Mouse (Mus musculus): ENCODE measurements around the gene 9930021J03Rik. TPM values are rescaled to one million over a fixed set of nuclear protein-coding genes. Genes with fewer than 3 reads are reported as not detected.

9930021J03Rik gene
- polyA plus RNA-seq, 3 experiments from 2014 or later, result 5.3 to 7.9 (median 7.4) TPM

DNA sequence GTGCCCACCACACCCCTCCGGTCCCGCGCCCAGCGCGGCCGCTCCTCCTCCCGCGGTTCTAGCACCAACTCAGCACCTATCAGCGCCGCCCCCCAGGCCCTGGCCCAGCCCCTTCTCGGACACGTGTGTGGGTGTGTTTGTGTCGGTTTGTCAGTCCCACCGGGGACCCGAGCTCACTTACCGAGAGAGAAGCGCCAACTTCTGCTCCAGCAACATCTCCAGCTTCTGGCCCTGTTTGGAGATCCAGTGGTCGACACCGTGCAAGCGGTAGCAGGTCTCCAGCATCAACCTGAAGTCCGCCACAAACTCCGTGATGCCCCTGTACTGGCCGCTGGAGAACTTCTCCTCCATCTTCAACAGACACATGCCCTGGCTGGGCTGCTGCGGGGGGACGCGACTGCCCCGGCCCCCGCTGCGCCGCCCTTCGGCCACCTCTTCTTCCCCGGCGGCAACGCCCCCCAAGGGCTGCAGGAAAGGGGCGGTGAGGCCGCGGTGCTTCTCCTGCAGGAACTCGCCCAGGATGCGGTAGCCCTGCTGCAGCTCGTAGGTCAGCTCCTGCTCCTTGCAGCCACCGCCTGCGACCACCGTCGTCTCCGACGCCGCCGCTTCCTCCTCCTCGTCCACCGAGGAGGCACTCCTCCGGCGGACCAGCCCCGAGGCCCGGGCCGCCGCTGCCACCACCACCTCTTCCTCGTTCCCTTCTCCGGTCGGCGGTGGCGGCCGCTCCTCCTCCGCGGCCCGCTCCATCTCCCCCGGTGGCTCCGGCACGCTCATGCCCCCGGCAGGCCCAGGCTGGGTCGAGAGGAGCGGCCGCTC is 480 bp downstream of the 9930021J03Rik start:
- peak; percentile 65 for ATAC-seq

DNA sequence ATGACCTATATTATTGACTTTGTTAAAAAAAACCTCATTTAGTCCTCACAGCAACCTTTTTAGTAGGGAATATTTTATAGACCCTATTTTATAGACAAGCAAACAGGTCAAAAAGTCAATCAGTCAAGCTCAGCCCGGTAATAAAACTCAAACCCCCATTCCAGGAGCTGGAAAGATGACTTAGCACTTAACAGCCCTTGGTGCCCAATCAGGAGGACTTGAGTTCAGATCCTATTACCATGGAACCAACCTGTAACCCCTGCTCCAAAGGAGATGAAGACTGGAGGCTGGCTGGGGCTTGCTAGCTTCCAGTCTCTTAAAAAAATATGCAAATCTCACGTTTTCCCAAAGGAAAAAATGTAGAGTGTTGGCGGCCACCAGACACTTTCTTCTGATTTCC is 1.8 kb downstream of the 9930021J03Rik start:
- no peak for ATAC-seq

- no peak for ATAC-seq
Measured at GRCm38 (mm10) chr19:29797371-29797770, 8.4 kb downstream of the 9930021J03Rik start.

GRCm38 (mm10) chr19:29787997-29788396 is 17.8 kb downstream of the 9930021J03Rik start:
- no peak for ATAC-seq

- ATAC-seq, result no peak
Measured at GRCm38 (mm10) chr19:29782914-29783313, 22.9 kb downstream of the 9930021J03Rik start.

GRCm38 (mm10) chr19:29753939-29754338 is 51.9 kb downstream of the 9930021J03Rik start:
- ATAC-seq, result no peak

- no peak for ATAC-seq
Measured at GRCm38 (mm10) chr19:29750994-29751393, 54.8 kb downstream of the 9930021J03Rik start.

DNA sequence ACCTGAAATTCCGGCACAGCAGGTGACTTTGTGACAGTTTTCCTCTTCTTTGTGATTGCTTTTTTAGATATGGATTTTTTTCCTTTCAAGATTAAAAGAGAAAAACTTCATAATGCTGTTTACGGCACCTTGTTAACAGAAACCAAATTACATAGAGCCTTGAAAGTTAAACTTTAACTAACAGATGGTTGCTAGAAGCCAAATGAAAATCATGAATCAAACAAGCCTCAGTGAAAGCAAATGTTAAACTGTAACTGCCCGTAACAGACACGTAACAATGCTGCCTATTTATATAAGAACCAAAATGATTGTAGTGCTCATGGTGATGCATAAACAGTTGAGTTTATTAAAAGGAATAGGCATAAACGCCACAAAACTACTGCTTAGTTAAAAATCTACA is 62.3 kb downstream of the 9930021J03Rik start:
- no peak for ATAC-seq

- no peak for ATAC-seq
Measured at GRCm38 (mm10) chr19:29740661-29741060, 65.1 kb downstream of the 9930021J03Rik start.

GRCm38 (mm10) chr19:29739608-29740007 is 66.2 kb downstream of the 9930021J03Rik start:
- ATAC-seq, result no peak

DNA sequence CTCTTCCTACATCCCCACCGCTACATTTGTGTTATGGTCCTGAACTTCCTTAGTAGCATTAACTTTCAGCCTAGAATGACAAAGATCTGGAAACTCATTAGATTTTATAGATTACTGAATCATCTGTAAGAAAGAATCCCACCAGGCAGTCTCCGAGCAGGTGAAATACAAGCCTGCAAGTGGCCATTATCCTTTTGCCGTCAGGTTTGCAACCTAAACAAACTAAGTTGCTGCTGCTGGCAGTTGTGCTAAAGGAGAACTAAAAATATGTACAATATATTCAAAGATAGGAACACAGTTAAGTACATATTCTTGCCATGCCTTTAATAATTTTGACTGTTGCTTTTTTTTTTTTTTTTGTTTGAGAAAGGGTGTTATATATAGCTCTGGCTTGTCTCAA is 70.4 kb downstream of the 9930021J03Rik start:
- no peak for ATAC-seq

- ATAC-seq, result no peak
Measured at GRCm38 (mm10) chr19:29718476-29718875, 87.3 kb downstream of the 9930021J03Rik start.

GRCm38 (mm10) chr19:29717854-29718253 is 87.9 kb downstream of the 9930021J03Rik start:
- ATAC-seq, result peak; percentile 91

GRCm38 (mm10) chr19:29713451-29713850 is 92.3 kb downstream of the 9930021J03Rik start:
- ATAC-seq, result no peak

DNA sequence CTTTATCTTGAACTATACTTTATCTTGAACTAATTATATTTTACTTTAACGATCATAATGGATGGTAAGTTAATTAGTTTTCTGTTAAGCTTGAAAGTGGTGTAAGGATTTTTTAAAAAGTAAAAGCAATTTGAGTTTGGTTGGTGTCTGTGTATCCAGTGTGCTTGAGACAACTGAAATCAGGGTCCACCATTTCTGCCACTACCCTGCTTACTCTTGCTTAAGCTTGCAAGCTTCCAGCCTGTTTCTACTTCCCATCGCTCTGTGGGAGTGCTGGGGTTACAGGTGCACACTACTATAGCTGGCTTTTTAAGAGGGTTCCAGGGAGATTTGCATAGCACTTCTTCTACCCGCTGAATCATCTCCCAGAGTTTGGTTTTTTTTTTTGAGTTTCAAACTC is 96.3 kb downstream of the 9930021J03Rik start:
- ATAC-seq, result no peak

- ATAC-seq, result no peak
Measured at GRCm38 (mm10) chr19:29708461-29708860, 97.3 kb downstream of the 9930021J03Rik start.

DNA sequence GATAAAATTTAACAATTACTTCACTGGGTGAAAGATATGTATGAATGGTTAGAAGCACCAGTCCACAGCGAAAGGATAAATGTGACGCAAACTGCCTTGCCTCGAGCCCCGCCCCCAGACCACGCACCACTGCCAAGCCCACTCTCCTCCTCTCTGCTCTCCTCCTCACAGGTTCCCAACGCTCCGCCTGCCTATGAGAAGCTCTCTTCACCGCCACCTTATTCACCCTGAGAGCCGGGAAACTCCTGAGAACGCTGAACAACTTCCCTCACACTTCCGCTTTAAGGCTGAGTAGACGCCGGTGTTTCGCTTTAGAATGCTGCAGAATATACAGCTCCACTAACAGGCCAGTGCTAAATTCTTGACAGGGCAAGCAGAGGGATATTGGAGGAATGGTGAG is 97.8 kb downstream of the 9930021J03Rik start:
- peak; percentile 93 for ATAC-seq

DNA sequence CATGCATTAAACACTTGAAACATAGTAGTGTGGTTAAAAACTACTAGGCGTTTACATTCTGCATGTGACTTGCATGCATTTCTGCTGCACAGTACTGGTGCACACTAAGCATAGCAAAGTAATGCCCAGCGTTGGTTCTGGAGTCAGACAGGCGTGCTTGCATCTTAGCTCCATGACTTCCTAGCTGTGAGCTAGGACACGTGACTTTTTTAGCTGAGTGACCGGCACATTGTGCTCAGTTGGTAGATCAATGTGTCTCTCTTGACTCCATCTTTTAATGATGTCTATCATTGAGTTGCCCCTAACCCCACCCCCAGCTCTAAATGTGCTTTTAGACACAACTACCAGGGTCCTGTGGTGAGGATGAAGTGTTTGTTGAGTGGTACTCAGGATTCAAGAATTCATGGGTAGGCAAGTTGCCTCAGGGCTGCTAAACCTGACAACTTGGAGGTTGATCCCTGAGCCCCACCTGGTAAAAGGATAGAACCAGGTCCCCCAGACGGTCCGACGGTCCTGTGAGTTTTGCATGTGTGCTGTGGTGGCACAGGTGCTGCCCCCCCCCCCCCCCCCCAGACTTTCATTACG is 98.4 kb downstream of the 9930021J03Rik start:
- ATAC-seq, result peak; percentile 22

- ATAC-seq, result no peak
Measured at GRCm38 (mm10) chr19:29704436-29704835, 101.4 kb downstream of the 9930021J03Rik start.

DNA sequence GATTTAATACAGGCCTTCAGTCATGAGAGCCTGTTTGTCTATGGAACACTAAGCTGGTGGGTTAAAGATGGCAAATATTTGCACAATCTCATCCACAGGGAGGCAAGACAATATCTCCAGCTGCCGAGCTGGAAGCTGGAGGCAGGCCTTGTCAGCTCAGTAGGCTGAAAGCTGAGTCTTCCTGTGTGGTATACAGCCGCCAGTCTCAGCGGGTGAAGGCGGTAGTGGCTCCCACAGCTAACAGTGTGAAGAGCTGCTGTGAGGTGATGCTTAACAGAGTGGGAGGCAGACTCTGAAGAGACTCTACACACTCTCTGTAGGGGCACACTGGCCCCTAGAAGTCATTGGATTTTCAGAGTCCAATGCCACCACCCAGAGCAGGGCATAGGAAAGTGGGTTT is 104.1 kb downstream of the 9930021J03Rik start:
- no peak for ATAC-seq

GRCm38 (mm10) chr19:29697245-29697874 is 108.4 kb downstream of the 9930021J03Rik start, which contains the start of gene Mlana:
Mlana (plus strand) TSS chr19:29697824.
- ATAC-seq, result no peak

DNA sequence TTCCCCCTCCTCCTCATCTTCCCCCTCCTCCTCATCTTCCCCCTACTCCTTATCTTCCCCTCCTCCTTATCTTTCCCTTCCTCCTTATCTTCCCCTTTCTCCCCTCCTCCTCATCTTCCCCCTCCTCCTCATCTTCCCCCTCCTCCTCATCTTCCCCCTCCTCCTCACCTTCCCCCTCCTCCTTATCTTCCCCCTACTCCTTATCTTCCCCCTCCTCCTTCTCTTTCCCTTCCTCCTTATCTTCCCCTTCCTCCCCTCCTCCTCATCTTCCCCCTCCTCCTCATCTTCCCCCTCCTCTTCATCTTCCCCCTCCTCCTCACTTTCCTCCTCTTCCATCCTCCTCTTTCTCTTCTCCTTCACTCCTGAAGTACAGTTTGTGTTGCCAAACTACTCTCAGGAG is 108.9 kb downstream of the 9930021J03Rik start:
- no peak for ATAC-seq

DNA sequence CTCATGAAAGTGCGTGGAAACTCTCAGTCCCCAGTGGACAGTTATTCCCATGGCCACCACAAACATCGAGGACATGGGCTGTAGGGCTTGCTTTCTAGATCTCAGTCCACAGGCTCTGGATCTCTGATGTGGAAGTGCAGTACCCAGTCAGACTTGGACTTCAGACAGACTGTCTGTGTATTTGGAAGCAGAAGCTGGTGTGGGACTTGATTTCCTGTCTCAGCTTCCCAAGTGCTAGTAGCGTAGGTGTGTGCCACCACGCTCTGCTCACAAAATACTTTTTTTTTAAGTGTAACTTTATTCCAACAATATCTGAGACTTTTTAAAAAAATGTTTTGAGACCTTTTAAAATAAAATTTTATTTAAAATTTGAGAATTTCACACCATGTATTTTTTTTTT is 109.5 kb downstream of the 9930021J03Rik start:
- ATAC-seq, result no peak

DNA sequence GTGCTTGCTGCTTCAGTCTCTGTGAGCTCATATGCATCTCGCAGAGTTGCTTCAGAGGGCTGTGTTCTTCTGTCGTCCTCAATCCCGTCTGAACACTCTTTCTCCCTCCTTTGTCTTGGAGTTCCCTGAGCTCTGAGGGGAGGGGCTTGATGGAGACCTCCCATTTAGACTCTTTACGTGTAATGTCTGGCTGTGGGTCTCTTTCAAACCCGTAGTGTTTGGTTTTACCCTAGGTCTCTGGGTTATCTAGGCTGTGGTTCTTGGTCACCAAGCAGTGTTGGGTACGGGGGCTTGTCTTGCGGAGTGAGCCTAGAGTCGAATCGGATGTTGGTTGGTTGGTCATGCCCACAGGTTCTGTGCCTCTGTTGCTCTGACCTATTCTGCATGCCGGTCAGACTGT is 110.7 kb downstream of the 9930021J03Rik start:
- no peak for ATAC-seq
